Mouse (Mus musculus): ENCODE measurements around the gene Gosr1. TPM values are rescaled to one million over a fixed set of nuclear protein-coding genes. Genes with fewer than 3 reads are reported as not detected.
A peak's percentile ranks its signal among the peaks of the same experiment; 100 is the strongest.

The Gosr1 gene
- polyA plus RNA-seq, 1 experiment from 2014 or later: 21.3 TPM

- H3K4me1 ChIP-seq: no peaks in the 10 kb centered on the region
- 75% methylated on average over 3 of the region's 3 CpGs for WGBS
- H3K9me3 ChIP-seq (replicated peaks): no peaks in the 10 kb centered on the region
- H3K36me3 ChIP-seq: no peaks in the 10 kb centered on the region
- H3K27me3 ChIP-seq (ENCODE audit: low read depth, poor library complexity, severe bottlenecking): no peaks in the 10 kb centered on the region
- no peak overlapping the region for H3K4me3 ChIP-seq
- H3K27ac ChIP-seq: no peak overlapping the region
- no peak for DNase-seq (ENCODE audit: low spot score)
Observed at GRCm38 (mm10) chr11:76773811-76774210, 10.4 kb upstream of the Gosr1 start.

GRCm38 (mm10) chr11:76770566-76770965 is 7.2 kb upstream of the Gosr1 start:
- H3K27me3 ChIP-seq (ENCODE audit: low read depth, poor library complexity, severe bottlenecking): no peaks in the 10 kb centered on the region
- no peak overlapping the region for H3K4me3 ChIP-seq
- no peaks in the 10 kb centered on the region for H3K4me1 ChIP-seq
- no peaks in the 10 kb centered on the region for H3K36me3 ChIP-seq
- DNase-seq (ENCODE audit: low spot score): no peak
- 89% methylated on average over 5 of the region's 5 CpGs for WGBS
- H3K27ac ChIP-seq: no peak overlapping the region
- H3K9me3 ChIP-seq (replicated peaks): no peaks in the 10 kb centered on the region

DNA sequence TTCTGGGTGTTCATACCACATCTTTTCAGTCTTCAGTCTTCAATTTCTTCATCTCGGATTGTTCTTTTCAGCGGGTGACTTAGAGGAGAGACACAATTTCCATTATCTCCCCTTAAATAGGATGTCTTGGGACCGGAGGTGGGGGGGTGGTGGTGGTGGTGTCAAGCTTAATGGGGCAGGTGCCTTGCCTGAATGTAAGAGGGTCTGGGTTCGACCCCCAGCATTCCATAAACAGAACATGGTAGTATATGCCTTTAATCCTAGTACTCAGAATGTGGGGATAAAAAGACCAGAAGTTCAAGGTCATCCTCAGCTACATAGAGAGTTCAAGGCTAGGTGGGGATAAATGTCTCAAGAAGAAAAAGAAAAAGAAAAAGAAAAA is 353 bp upstream of the Gosr1 start:
- no peak overlapping the region for H3K27ac ChIP-seq
- WGBS: 13% methylated on average over 4 of the region's 4 CpGs
- no peak for DNase-seq (ENCODE audit: low spot score)

DNA sequence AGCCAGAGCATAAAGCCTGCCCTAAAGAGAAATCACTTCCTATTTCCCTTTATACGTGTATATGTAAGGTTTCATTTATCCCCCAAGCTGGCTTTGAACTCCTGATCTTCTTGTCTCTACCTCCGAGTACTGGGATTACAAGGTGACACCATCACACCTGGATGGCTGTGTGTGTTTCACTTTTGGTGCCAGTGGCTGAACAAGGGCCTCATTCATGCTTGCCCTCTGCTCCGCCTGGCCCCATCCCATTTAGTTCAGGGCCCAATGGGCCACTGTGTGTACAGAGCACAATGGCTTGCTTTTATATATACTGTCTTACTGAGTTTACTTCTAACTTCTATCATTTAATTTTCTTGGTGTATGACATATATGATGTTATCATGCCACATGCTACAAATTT is 11.1 kb downstream of the Gosr1 start:
- H3K27me3 ChIP-seq (ENCODE audit: low read depth, poor library complexity, severe bottlenecking): no peaks in the 10 kb centered on the region
- DNase-seq (ENCODE audit: low spot score): no peak
- H3K27ac ChIP-seq: no peak overlapping the region
- H3K36me3 ChIP-seq: peaks cover 95% of the 10 kb centered on the region
- 95% methylated on average over 3 of the region's 3 CpGs for WGBS
- no peaks in the 10 kb centered on the region for H3K4me1 ChIP-seq
- H3K9me3 ChIP-seq (replicated peaks): no peaks in the 10 kb centered on the region
- H3K4me3 ChIP-seq: no peak overlapping the region

More for the DNA sequence above, 353 bp upstream of the Gosr1 start:
- Histone ChIP-seq H3K4me1 (peaks cover 8% of the 10 kb centered on the region; the same call in 1 of the 2 replicates), H3K27me3 (ENCODE audit: low read depth, poor library complexity, severe bottlenecking) (no peaks in the 10 kb centered on the region), H3K9me3 (replicated peaks) (no peaks in the 10 kb centered on the region), H3K36me3 (peaks cover 25% of the 10 kb centered on the region), H3K4me3 (peak overlapping the region; percentile 94)

- DNase-seq (ENCODE audit: low spot score): no peak
- Histone ChIP-seq H3K4me1 (no peaks in the 10 kb centered on the region), H3K9me3 (replicated peaks) (no peaks in the 10 kb centered on the region), H3K27ac (no peak overlapping the region), H3K27me3 (ENCODE audit: low read depth, poor library complexity, severe bottlenecking) (no peaks in the 10 kb centered on the region), H3K36me3 (peaks cover 94% of the 10 kb centered on the region), H3K4me3 (no peak overlapping the region)
- 95% methylated on average over 9 of the region's 9 CpGs for whole genome bisulfite sequencing
Observed at GRCm38 (mm10) chr11:76748819-76749218, 14.6 kb downstream of the Gosr1 start.

GRCm38 (mm10) chr11:76745921-76746320 is 17.5 kb downstream of the Gosr1 start:
- WGBS: 90% methylated on average over 1 of the region's 1 CpGs

GRCm38 (mm10) chr11:76744550-76744949 is 18.8 kb downstream of the Gosr1 start:
- DNase-seq (ENCODE audit: low spot score): no peak
- Histone ChIP-seq H3K27me3 (ENCODE audit: low read depth, poor library complexity, severe bottlenecking) (no peaks in the 10 kb centered on the region), H3K4me1 (no peaks in the 10 kb centered on the region), H3K4me3 (no peak overlapping the region), H3K27ac (no peak overlapping the region), H3K36me3 (peaks cover 84% of the 10 kb centered on the region), H3K9me3 (replicated peaks) (no peaks in the 10 kb centered on the region)
- WGBS: 81% methylated on average over 7 of the region's 7 CpGs

More at GRCm38 (mm10) chr11:76745921-76746320, 17.5 kb downstream of the Gosr1 start:
- no peak overlapping the region for H3K4me3 ChIP-seq
- no peaks in the 10 kb centered on the region for H3K27me3 ChIP-seq (ENCODE audit: low read depth, poor library complexity, severe bottlenecking)
- no peak overlapping the region for H3K27ac ChIP-seq
- H3K4me1 ChIP-seq: no peaks in the 10 kb centered on the region
- H3K9me3 ChIP-seq (replicated peaks): no peaks in the 10 kb centered on the region
- H3K36me3 ChIP-seq: peaks cover 92% of the 10 kb centered on the region
- no peak for DNase-seq (ENCODE audit: low spot score)

- Histone ChIP-seq H3K4me3 (no peak overlapping the region), H3K27ac (no peak overlapping the region), H3K27me3 (ENCODE audit: low read depth, poor library complexity, severe bottlenecking) (no peaks in the 10 kb centered on the region), H3K4me1 (no peaks in the 10 kb centered on the region), H3K9me3 (replicated peaks) (no peaks in the 10 kb centered on the region), H3K36me3 (peaks cover 71% of the 10 kb centered on the region)
- no peak for DNase-seq (ENCODE audit: low spot score)
- 97% methylated on average over 7 of the region's 7 CpGs for WGBS
Observed at GRCm38 (mm10) chr11:76742511-76742910, 20.9 kb downstream of the Gosr1 start.

- peaks cover 72% of the 10 kb centered on the region for H3K36me3 ChIP-seq
- H3K27ac ChIP-seq: no peak overlapping the region
- peak; percentile 49 for DNase-seq (ENCODE audit: low spot score)
- no peak overlapping the region for H3K4me3 ChIP-seq
- H3K9me3 ChIP-seq (replicated peaks): no peaks in the 10 kb centered on the region
- H3K27me3 ChIP-seq (ENCODE audit: low read depth, poor library complexity, severe bottlenecking): no peaks in the 10 kb centered on the region
- H3K4me1 ChIP-seq: no peaks in the 10 kb centered on the region
- WGBS: 73% methylated on average over 6 of the region's 6 CpGs
Observed at GRCm38 (mm10) chr11:76739125-76739524, 24.3 kb downstream of the Gosr1 start.

- WGBS: 83% methylated on average over 4 of the region's 4 CpGs
- no peaks in the 10 kb centered on the region for H3K9me3 ChIP-seq (replicated peaks)
- H3K4me3 ChIP-seq: no peak overlapping the region
- H3K4me1 ChIP-seq: no peaks in the 10 kb centered on the region
- H3K27ac ChIP-seq: no peak overlapping the region
- H3K27me3 ChIP-seq (ENCODE audit: low read depth, poor library complexity, severe bottlenecking): no peaks in the 10 kb centered on the region
- H3K36me3 ChIP-seq: peaks cover 72% of the 10 kb centered on the region
- no peak for DNase-seq (ENCODE audit: low spot score)
Observed at GRCm38 (mm10) chr11:76735753-76736324, 27.5 kb downstream of the Gosr1 start.

- H3K27ac ChIP-seq: no peak overlapping the region
- H3K4me1 ChIP-seq: no peaks in the 10 kb centered on the region
- WGBS: 89% methylated on average over 3 of the region's 3 CpGs
- H3K36me3 ChIP-seq: peaks cover 80% of the 10 kb centered on the region
- H3K4me3 ChIP-seq: no peak overlapping the region
- H3K27me3 ChIP-seq (ENCODE audit: low read depth, poor library complexity, severe bottlenecking): no peaks in the 10 kb centered on the region
- no peak for DNase-seq (ENCODE audit: low spot score)
- no peaks in the 10 kb centered on the region for H3K9me3 ChIP-seq (replicated peaks)
Observed at GRCm38 (mm10) chr11:76734560-76734959, 28.8 kb downstream of the Gosr1 start.

GRCm38 (mm10) chr11:76730650-76731049 is 32.7 kb downstream of the Gosr1 start:
- H3K4me3 ChIP-seq: no peak overlapping the region
- 0 out of 2 replicates have a peak overlapping the region, but pooled peaks have one; percentile 22 for H3K27ac ChIP-seq
- 90% methylated on average over 3 of the region's 3 CpGs for whole genome bisulfite sequencing
- no peak for DNase-seq (ENCODE audit: low spot score)
- peaks cover 2% of the 10 kb centered on the region; the same call in 1 of the 2 replicates for H3K4me1 ChIP-seq
- H3K9me3 ChIP-seq (replicated peaks): no peaks in the 10 kb centered on the region
- H3K36me3 ChIP-seq: peaks cover 84% of the 10 kb centered on the region
- H3K27me3 ChIP-seq (ENCODE audit: low read depth, poor library complexity, severe bottlenecking): no peaks in the 10 kb centered on the region

- no peaks in the 10 kb centered on the region for H3K9me3 ChIP-seq (replicated peaks)
- no peak overlapping the region for H3K4me3 ChIP-seq
- H3K27me3 ChIP-seq (ENCODE audit: low read depth, poor library complexity, severe bottlenecking): no peaks in the 10 kb centered on the region
- WGBS: 94% methylated on average over 11 of the region's 11 CpGs
- H3K36me3 ChIP-seq: peaks cover 59% of the 10 kb centered on the region
- peaks cover 11% of the 10 kb centered on the region for H3K4me1 ChIP-seq
- DNase-seq (ENCODE audit: low spot score): no peak
- H3K27ac ChIP-seq: no peak overlapping the region
Observed at GRCm38 (mm10) chr11:76728093-76728492, 35.3 kb downstream of the Gosr1 start.

DNA sequence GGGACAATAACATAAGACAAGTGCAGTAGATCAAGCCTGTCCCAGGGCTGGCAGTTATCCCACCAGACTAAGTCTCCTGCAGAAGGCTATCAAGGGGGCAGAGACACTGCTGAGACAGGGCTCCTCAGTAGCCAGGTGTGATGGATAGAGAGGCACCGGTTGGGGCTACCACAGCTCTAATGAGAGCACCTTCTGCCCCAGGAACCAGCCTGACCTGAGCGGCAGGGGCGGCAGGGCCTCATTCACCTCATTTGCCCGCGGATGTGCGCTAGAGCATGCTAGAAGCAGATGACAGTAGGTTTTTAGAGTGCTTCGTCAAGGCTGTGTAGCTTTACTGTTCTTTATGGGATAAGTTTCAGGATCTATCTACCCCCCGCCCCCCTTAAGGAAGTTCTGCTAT is 39.5 kb downstream of the Gosr1 start:
- no peak overlapping the region for H3K4me3 ChIP-seq
- H3K27ac ChIP-seq: no peak overlapping the region
- H3K9me3 ChIP-seq (replicated peaks): no peaks in the 10 kb centered on the region
- peaks cover 20% of the 10 kb centered on the region for H3K36me3 ChIP-seq
- no peak for DNase-seq (ENCODE audit: low spot score)
- 73% methylated on average over 8 of the region's 8 CpGs for WGBS
- no peaks in the 10 kb centered on the region for H3K27me3 ChIP-seq (ENCODE audit: low read depth, poor library complexity, severe bottlenecking)
- peaks cover 19% of the 10 kb centered on the region for H3K4me1 ChIP-seq

All from limb, embryonic 10.5 days (tissue).